Mouse (Mus musculus) midbrain, embryonic 11.5 days (tissue): ENCODE results near the gene Arhgap10. TPM values are rescaled to one million over a fixed set of nuclear protein-coding genes. Genes with fewer than 3 reads are reported as not detected.

Source experiments
- ATAC-seq: fragments of 200-750 bp; cut with Nextera tagmentation; 2 replicates; pipeline ENCODE4 v1.8.0; 2017; ENCODE audit warnings: moderate TSS enrichment, moderate library complexity; ENCODE audit not compliant: low FRiP score
- DNase-seq: peaks from one replicate; pipeline ENCODE4 v3.0.0; 2015; ENCODE audit warnings: low spot score; ENCODE audit errors: missing footprints
- H3K27ac ChIP-seq: fragments of 300-500 bp; sonication (generic); 2 replicates; pipeline ENCODE4 v1.5.1; 2014; ENCODE audit warnings: low read depth, low read length
- H3K27me3 ChIP-seq: fragments of 300-500 bp; sonication (generic); 2 replicates; pipeline ENCODE4 v1.6.1; 2014; ENCODE audit warnings: mild to moderate bottlenecking, low read length, moderate library complexity, mixed read lengths; ENCODE audit not compliant: control insufficient read depth, insufficient read depth
- H3K36me3 ChIP-seq: fragments of 300-500 bp; sonication (generic); 2 replicates; pipeline ENCODE4 v1.6.1; 2014; ENCODE audit warnings: mild to moderate bottlenecking, low read length, moderate library complexity, mixed read lengths; ENCODE audit not compliant: control insufficient read depth, insufficient read depth
- H3K4me1 ChIP-seq: fragments of 300-500 bp; sonication (generic); 2 replicates; pipeline ENCODE4 v1.6.1; 2014; ENCODE audit warnings: low read length; ENCODE audit not compliant: control insufficient read depth, insufficient read depth
- H3K4me2 ChIP-seq: fragments of 300-500 bp; sonication (generic); 2 replicates; pipeline ENCODE4 v1.6.1; 2014; ENCODE audit warnings: mild to moderate bottlenecking, moderate library complexity
- H3K4me3 ChIP-seq: fragments of 300-500 bp; sonication (generic); 2 replicates; pipeline ENCODE4 v1.5.1; 2014; ENCODE audit warnings: low read depth, low read length
- H3K9ac ChIP-seq: fragments of 300-500 bp; sonication (generic); 2 replicates; pipeline ENCODE4 v1.6.1; 2014; ENCODE audit warnings: low read length
- H3K9me3 ChIP-seq: fragments of 300-500 bp; sonication (generic); 2 replicates; pipeline ENCODE4 v1.6.1; 2016; ENCODE audit warnings: low read length; ENCODE audit not compliant: control insufficient read depth
- WGBS: fragments of 180-500 bp; shearing (Covaris S2); extraction: QIAGEN DNeasy Blood & Tissue Kit; methylation state at CpG from one replicate; pipeline ENCODE4 v1.1.7; 2014; 5-methylcytosine and 5-hydroxymethylcytosine counted together
- polyA plus RNA-seq: library from polyadenylated mRNA; unstranded; fragments of >200 nt; fragmentation: Nextera tagmentation; extraction: Ambion mirVana; gene quantifications from 2 replicates; pipeline ENCODE4 v1.2.1, GENCODE M21; 2014

Arhgap10 gene
- polyA plus RNA-seq, 1 experiment from 2014 or later: 12.1 TPM

DNA sequence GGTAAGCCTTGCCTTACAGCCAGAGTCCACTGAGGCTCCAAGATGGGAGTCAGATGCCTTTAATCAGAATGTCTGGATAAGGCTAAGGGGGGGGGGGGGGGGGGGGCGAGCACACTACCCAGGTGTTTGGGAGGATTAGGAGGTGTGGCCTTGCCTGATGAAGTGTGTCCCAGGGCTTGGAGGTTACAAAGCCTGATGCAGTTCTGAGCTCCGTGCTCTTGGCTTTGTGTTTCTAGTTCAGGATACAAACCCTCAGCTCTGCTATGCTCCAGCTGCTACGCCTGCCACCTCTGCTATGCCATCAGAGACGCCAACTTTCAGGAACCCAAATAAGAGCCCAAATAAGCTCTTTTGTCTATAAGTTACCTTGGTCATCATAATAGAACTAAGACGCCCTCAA is 101.7 kb downstream of the Arhgap10 start:
- H3K9me3 ChIP-seq: no peaks in the 10 kb centered on the region
- no peaks in the 10 kb centered on the region for H3K4me1 ChIP-seq
- WGBS: 56% methylated on average over 4 of the region's 5 CpGs
- H3K27me3 ChIP-seq: no peaks in the 10 kb centered on the region
- no peak overlapping the region for H3K9ac ChIP-seq
- no peak overlapping the region for H3K4me3 ChIP-seq
- no peak for ATAC-seq
- no peak overlapping the region for H3K4me2 ChIP-seq
- H3K36me3 ChIP-seq: no peaks in the 10 kb centered on the region
- no peak for DNase-seq
- no peak overlapping the region for H3K27ac ChIP-seq

DNA sequence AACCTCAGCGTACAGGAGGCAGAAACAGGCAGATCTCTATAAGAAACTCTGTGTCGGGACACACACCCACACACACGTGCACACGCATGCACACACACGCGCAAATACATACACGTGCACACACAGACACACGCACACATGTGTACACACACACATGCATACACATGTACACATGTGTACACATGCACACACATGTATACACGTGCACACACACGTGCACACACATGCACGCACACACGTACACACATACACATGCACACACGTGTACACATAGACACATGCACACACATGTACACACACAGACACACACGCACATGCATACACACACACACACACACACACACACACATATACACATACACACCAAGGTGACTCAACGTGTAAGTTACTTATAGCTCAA is 106.5 kb downstream of the Arhgap10 start:
- ATAC-seq (no peak), DNase-seq (no peak)
- Histone ChIP-seq H3K9ac (no peak overlapping the region), H3K4me1 (no peaks in the 10 kb centered on the region), H3K9me3 (no peaks in the 10 kb centered on the region), H3K27ac (no peak overlapping the region), H3K27me3 (no peaks in the 10 kb centered on the region), H3K36me3 (no peaks in the 10 kb centered on the region), H3K4me2 (no peak overlapping the region), H3K4me3 (no peak overlapping the region)
- 96% methylated on average over 15 of the region's 15 CpGs for WGBS

DNA sequence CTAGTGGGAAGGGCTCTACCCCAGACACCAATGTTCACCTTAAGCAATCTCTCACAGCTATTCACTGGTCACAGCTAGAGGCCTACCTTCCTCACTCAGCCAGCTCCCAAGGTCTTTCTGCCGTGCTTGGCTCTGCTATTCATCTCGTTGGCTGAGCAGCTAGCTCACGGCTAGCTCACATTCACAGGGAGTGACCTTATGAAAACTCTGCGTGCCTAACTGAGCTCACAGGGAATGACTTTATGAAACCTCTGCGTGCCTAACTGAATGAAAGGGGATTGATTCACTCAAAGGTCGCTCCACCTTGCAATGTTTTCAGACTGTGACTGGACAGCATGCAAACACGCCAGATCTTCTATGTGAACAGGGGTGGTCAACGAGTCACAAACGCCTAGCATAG is 107.4 kb downstream of the Arhgap10 start:
- ATAC-seq (no peak), DNase-seq (no peak)
- 83% methylated on average over 9 of the region's 9 CpGs for WGBS
- no peak overlapping the region for H3K4me2 ChIP-seq
- no peak overlapping the region for H3K4me3 ChIP-seq
- no peaks in the 10 kb centered on the region for H3K9me3 ChIP-seq
- H3K36me3 ChIP-seq: no peaks in the 10 kb centered on the region
- no peaks in the 10 kb centered on the region for H3K4me1 ChIP-seq
- H3K27me3 ChIP-seq: no peaks in the 10 kb centered on the region
- H3K27ac ChIP-seq: no peak overlapping the region
- no peak overlapping the region for H3K9ac ChIP-seq

DNA sequence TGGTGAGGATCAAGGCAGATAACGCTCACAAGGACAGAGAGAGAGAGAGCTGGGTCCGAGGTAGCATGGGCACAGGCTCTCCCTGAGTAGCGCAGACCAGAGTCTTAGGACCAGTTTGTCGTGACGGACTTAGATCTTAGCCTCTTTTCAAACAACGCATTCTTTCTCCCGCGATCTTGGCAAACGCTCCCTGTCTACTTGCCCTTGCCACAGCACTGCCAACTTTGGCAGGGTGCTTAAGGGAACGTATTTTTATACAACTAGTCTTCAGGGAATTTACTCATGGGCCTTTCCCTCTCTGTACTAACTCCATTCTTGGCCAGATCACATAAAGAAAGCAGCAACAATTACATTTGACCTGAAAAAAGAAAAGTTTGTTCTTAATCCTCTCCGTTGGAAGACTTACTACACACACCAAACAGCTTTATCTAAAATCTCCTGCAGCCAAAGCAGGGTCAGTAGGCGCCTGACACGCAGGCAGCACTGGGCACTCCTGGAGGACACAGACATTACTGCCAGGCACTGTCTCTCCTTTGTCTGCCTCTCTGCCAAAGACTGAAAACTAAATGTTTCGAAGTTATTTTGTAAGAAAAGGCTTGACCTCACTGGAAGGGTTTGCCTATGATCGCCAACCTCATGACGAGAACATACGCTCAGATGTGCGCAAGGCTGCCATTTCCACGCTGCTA is 109.1 kb downstream of the Arhgap10 start:
- no peak for ATAC-seq
- H3K4me1 ChIP-seq: no peaks in the 10 kb centered on the region
- H3K9ac ChIP-seq: no peak overlapping the region
- 91% methylated on average over 19 of the region's 19 CpGs for WGBS
- DNase-seq: no peak
- H3K27me3 ChIP-seq: no peaks in the 10 kb centered on the region
- H3K27ac ChIP-seq: no peak overlapping the region
- H3K4me3 ChIP-seq: no peak overlapping the region
- no peak overlapping the region for H3K4me2 ChIP-seq
- H3K36me3 ChIP-seq: no peaks in the 10 kb centered on the region
- H3K9me3 ChIP-seq: no peaks in the 10 kb centered on the region

DNA sequence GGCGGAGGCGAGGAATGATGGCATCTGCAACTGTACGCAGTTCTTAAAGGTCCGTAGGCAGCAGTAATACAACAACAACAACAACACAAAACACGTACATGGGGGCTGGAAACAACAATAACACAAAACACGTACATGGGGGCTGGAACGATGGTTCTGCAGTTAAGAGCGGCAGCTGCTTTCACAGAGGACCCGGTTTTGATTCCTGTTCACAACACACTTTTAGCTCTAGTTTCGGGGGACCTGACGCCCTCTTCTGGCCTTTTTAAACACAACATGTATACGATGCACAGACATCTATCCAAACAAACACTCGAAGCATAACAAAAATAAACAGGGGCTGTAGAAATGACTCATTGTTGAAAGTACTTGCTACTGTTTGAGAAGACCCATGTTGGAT is 110.9 kb downstream of the Arhgap10 start:
- Histone ChIP-seq H3K36me3 (no peaks in the 10 kb centered on the region), H3K9me3 (no peaks in the 10 kb centered on the region), H3K27ac (no peak overlapping the region), H3K4me3 (no peak overlapping the region), H3K4me1 (no peaks in the 10 kb centered on the region), H3K4me2 (no peak overlapping the region), H3K9ac (no peak overlapping the region), H3K27me3 (no peaks in the 10 kb centered on the region)
- ATAC-seq (0 out of 2 replicates have a peak, but pooled peaks have one; percentile 6), DNase-seq (no peak)
- WGBS: 74% methylated on average over 13 of the region's 13 CpGs

DNA sequence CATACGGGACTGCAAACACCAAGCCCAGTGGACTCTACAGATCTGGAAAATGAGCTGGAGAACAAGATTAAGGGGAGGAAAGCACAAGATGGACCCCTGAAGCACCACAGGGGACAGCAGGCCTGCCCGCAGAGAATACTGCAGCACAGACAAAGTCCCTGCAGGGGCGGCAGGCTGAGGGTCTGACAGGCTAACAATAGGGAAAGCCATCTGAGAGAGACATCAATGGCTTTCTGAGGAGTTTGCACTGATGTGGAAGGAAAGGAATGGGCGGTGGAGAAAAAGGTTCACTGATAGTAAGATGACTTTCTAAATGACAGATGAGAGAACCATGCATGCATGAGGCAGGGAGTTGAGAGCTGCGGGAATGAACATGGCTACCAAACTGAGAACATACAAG is 111.3 kb downstream of the Arhgap10 start:
- Histone ChIP-seq H3K27me3 (no peaks in the 10 kb centered on the region), H3K4me1 (no peaks in the 10 kb centered on the region), H3K4me2 (no peak overlapping the region), H3K4me3 (no peak overlapping the region), H3K9ac (no peak overlapping the region), H3K36me3 (no peaks in the 10 kb centered on the region), H3K9me3 (no peaks in the 10 kb centered on the region), H3K27ac (no peak overlapping the region)
- peak; percentile 75 for ATAC-seq
- DNase-seq: peak; percentile 81
- WGBS: 36% methylated on average over 5 of the region's 5 CpGs

DNA sequence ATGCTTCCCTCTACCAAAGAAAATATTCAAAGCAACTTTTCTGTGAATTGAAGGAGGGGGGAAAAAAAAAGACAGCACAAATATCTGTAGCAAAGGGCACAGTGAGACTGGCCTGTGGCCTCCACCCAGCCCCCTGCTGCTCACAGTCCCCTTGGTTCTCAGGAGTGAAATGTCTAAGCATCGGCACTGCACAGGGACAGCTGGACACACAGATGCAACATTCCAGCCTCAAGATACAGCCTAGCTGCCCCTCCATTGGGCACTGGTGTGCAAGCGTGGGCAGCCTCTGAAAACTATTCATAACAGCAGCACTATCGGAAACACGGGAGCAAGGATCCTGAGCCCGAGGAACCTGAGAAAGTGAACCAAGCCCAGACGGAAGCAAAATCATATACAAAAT is 113.7 kb downstream of the Arhgap10 start:
- DNase-seq: peak; percentile 37
- ATAC-seq: no peak

DNA sequence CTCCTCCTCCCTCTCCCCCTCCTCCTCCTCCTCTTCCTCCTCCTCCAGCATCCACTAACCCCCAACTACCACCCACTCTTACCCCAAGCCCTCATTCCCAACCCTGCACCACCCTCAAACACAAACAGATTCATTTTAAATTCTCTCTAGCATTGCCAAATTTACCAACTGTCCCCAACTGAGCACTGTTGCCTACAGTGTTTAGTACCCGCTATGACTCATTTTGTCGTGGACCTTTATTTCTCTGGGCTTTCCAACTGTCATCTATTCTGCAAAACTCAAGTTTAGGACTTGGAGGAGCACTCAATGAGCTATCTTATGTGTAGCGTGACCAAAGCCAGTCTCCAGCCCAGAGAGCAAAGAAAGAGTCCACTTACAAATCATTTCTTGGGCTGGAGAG is 115.8 kb downstream of the Arhgap10 start:
- no peaks in the 10 kb centered on the region for H3K27me3 ChIP-seq
- H3K9me3 ChIP-seq: no peaks in the 10 kb centered on the region; the same call in 1 of the 2 replicates
- H3K27ac ChIP-seq: no peak overlapping the region
- 90% methylated on average over 3 of the region's 3 CpGs for WGBS
- H3K4me2 ChIP-seq: no peak overlapping the region
- ATAC-seq: no peak
- no peaks in the 10 kb centered on the region for H3K4me1 ChIP-seq
- H3K4me3 ChIP-seq: no peak overlapping the region
- DNase-seq: no peak
- peaks cover 4% of the 10 kb centered on the region; the same call in 1 of the 2 replicates for H3K36me3 ChIP-seq
- no peak overlapping the region for H3K9ac ChIP-seq

More for the DNA sequence above, 113.7 kb downstream of the Arhgap10 start:
- H3K4me1 ChIP-seq: no peaks in the 10 kb centered on the region
- H3K4me3 ChIP-seq: no peak overlapping the region
- H3K27me3 ChIP-seq: no peaks in the 10 kb centered on the region
- H3K36me3 ChIP-seq: no peaks in the 10 kb centered on the region
- WGBS: 85% methylated on average over 6 of the region's 6 CpGs
- no peak overlapping the region for H3K27ac ChIP-seq
- H3K9ac ChIP-seq: no peak overlapping the region
- H3K9me3 ChIP-seq: no peaks in the 10 kb centered on the region
- H3K4me2 ChIP-seq: no peak overlapping the region

DNA sequence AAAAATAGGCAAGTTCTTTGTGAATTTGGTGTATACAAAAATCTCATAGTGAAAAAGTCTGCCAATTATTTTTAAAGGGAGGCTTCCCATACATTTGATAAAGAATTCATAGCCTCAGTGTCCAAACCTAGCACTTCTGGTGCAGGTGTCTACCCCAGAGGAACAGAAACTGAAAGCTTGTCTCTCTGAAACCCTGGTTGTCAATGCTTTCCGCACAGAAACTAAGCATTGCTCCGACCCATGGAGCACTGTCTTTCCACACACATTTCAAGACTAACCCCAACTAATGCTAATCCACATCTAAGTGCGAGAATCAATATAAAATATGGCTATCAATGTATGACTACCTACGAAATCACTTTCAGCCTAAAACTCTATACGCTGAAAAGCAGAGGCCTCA is 116.6 kb downstream of the Arhgap10 start:
- Histone ChIP-seq H3K4me3 (no peak overlapping the region), H3K27ac (no peak overlapping the region), H3K9me3 (no peaks in the 10 kb centered on the region; the same call in 1 of the 2 replicates), H3K9ac (no peak overlapping the region), H3K4me1 (no peaks in the 10 kb centered on the region), H3K36me3 (peaks cover 4% of the 10 kb centered on the region; the same call in 1 of the 2 replicates), H3K4me2 (no peak overlapping the region), H3K27me3 (no peaks in the 10 kb centered on the region)
- ATAC-seq (no peak), DNase-seq (no peak)
- 95% methylated on average over 5 of the region's 5 CpGs for WGBS
